Mouse (Mus musculus): ENCODE results near the gene Acvr1.

The Acvr1 gene

GRCm38 (mm10) chr2:58552296-58552695 is 14.7 kb downstream of the Acvr1 start:
- DNase-seq = peak; percentile 33 to 46

- DNase-seq = no peak
Observed at GRCm38 (mm10) chr2:58551866-58552265, 15.1 kb downstream of the Acvr1 start.

- no peak for DNase-seq
Observed at GRCm38 (mm10) chr2:58550488-58550887, 16.5 kb downstream of the Acvr1 start.

- no peak for DNase-seq
Observed at GRCm38 (mm10) chr2:58549960-58550359, 17.0 kb downstream of the Acvr1 start.

- DNase-seq = no peak
Observed at GRCm38 (mm10) chr2:58548943-58549342, 18.0 kb downstream of the Acvr1 start.

- DNase-seq = no peak
Observed at GRCm38 (mm10) chr2:58546264-58546663, 20.7 kb downstream of the Acvr1 start.

- no peak for DNase-seq
Observed at GRCm38 (mm10) chr2:58544368-58544767, 22.6 kb downstream of the Acvr1 start.

GRCm38 (mm10) chr2:58543252-58543651 is 23.7 kb downstream of the Acvr1 start:
- DNase-seq = no peak

- DNase-seq = no peak
Observed at GRCm38 (mm10) chr2:58538196-58538595, 28.8 kb downstream of the Acvr1 start.

GRCm38 (mm10) chr2:58536796-58537195 is 30.2 kb downstream of the Acvr1 start:
- no peak for DNase-seq

- peak; percentile 80 to 91 for DNase-seq
Observed at GRCm38 (mm10) chr2:58535233-58535632, 31.7 kb downstream of the Acvr1 start.

GRCm38 (mm10) chr2:58534379-58534778 is 32.6 kb downstream of the Acvr1 start:
- DNase-seq = peak in 1 of 2 experiments; percentile 24

GRCm38 (mm10) chr2:58533521-58534001 is 33.4 kb downstream of the Acvr1 start:
- no peak for DNase-seq

- DNase-seq = peak; percentile 80 to 83
Observed at GRCm38 (mm10) chr2:58532260-58532850, 34.6 kb downstream of the Acvr1 start.

- DNase-seq = no peak
Observed at GRCm38 (mm10) chr2:58530521-58530920, 36.4 kb downstream of the Acvr1 start.

- peak; percentile 53 to 67 for DNase-seq
Observed at GRCm38 (mm10) chr2:58529860-58530440, 37.0 kb downstream of the Acvr1 start.

GRCm38 (mm10) chr2:58529384-58529783 is 37.6 kb downstream of the Acvr1 start:
- no peak for DNase-seq

GRCm38 (mm10) chr2:58527786-58528185 is 39.2 kb downstream of the Acvr1 start:
- DNase-seq = no peak

GRCm38 (mm10) chr2:58524356-58524755 is 42.6 kb downstream of the Acvr1 start:
- DNase-seq = peak in 1 of 2 experiments; percentile 58

- peak; percentile 34 to 51 for DNase-seq
Observed at GRCm38 (mm10) chr2:58523894-58524293, 43.1 kb downstream of the Acvr1 start.

- DNase-seq = no peak
Observed at GRCm38 (mm10) chr2:58523097-58523496, 43.9 kb downstream of the Acvr1 start.

- DNase-seq = no peak
Observed at GRCm38 (mm10) chr2:58521621-58522020, 45.3 kb downstream of the Acvr1 start.

- DNase-seq = no peak
Observed at GRCm38 (mm10) chr2:58520727-58521126, 46.2 kb downstream of the Acvr1 start.

GRCm38 (mm10) chr2:58518517-58518916 is 48.4 kb downstream of the Acvr1 start:
- peak in 1 of 2 experiments; percentile 30 for DNase-seq

GRCm38 (mm10) chr2:58516920-58517319 is 50.0 kb downstream of the Acvr1 start:
- no peak for DNase-seq

All from kidney, postnatal 36 days (tissue).